Mouse (Mus musculus) monocyte, adult 5-6 weeks (primary cell): ENCODE results near the gene Pip5k1b. TPM values are rescaled to one million over a fixed set of nuclear protein-coding genes. Genes with fewer than 3 reads are reported as not detected.

ENCODE experiments used
- ATAC-seq: fragments of 153-309, 156-312 bp; replicated peaks from 2 replicates; pipeline ENCODE4 v1.8.0; 2017; ENCODE audit warnings: mild to moderate bottlenecking; ENCODE audit not compliant: low TSS enrichment, insufficient number of reproducible peaks, severe bottlenecking, poor library complexity, low FRiP score
- total RNA-seq: library from RNA; stranded (forward); fragments of 200-1000, 200-491, 200-594 nt; gene quantifications from 3 replicates; pipeline ENCODE4 v1.2.3, GENCODE M21; 2017

The Pip5k1b gene
- total RNA-seq, 1 experiment from 2014 or later = 5.6 TPM

- no peak for ATAC-seq
These were observed 168.5 kb downstream of the Pip5k1b start for GRCm38 (mm10) chr19:24386956-24387865.

GRCm38 (mm10) chr19:24378470-24378869 lies 177.2 kb downstream of the Pip5k1b start:
- no peak for ATAC-seq

GRCm38 (mm10) chr19:24371763-24372640 lies 183.7 kb downstream of the Pip5k1b start:
- ATAC-seq = no peak

GRCm38 (mm10) chr19:24368419-24368818 lies 187.3 kb downstream of the Pip5k1b start:
- ATAC-seq = no peak

- ATAC-seq = no peak
These were observed 187.9 kb downstream of the Pip5k1b start for GRCm38 (mm10) chr19:24367722-24368121.

- no peak for ATAC-seq
These were observed 188.9 kb downstream of the Pip5k1b start for GRCm38 (mm10) chr19:24366747-24367146.

- no peak for ATAC-seq
These were observed 192.9 kb downstream of the Pip5k1b start for GRCm38 (mm10) chr19:24362626-24363321.

- no peak for ATAC-seq
These were observed 196.4 kb downstream of the Pip5k1b start for GRCm38 (mm10) chr19:24359270-24359669.

GRCm38 (mm10) chr19:24352298-24352959 lies 203.2 kb downstream of the Pip5k1b start:
- ATAC-seq = no peak

- no peak for ATAC-seq
These were observed 211.2 kb downstream of the Pip5k1b start for GRCm38 (mm10) chr19:24344501-24344900.

- no peak for ATAC-seq
These were observed 212.9 kb downstream of the Pip5k1b start for GRCm38 (mm10) chr19:24342786-24343185.

- ATAC-seq = no peak
These were observed 219.1 kb downstream of the Pip5k1b start for GRCm38 (mm10) chr19:24336370-24337076.

- no peak for ATAC-seq
These were observed 219.9 kb downstream of the Pip5k1b start for GRCm38 (mm10) chr19:24335611-24336343.

- ATAC-seq = no peak
These were observed 222.7 kb downstream of the Pip5k1b start for GRCm38 (mm10) chr19:24332956-24333355.

GRCm38 (mm10) chr19:24331274-24331673 lies 224.4 kb downstream of the Pip5k1b start:
- ATAC-seq = no peak

- ATAC-seq = no peak
These were observed 225.3 kb downstream of the Pip5k1b start for GRCm38 (mm10) chr19:24330366-24330765.

- no peak for ATAC-seq
These were observed 227.8 kb downstream of the Pip5k1b start for GRCm38 (mm10) chr19:24327921-24328320.
